Mouse (Mus musculus): Measurements from ENCODE around the gene Wdfy2. TPM values are rescaled to one million over a fixed set of nuclear protein-coding genes. Genes with fewer than 3 reads are reported as not detected.
A peak's percentile ranks its signal among the peaks of the same experiment; 100 is the strongest.

Wdfy2 gene
- polyA plus RNA-seq, 1 experiment from 2014 or later = 15.5 TPM

DNA sequence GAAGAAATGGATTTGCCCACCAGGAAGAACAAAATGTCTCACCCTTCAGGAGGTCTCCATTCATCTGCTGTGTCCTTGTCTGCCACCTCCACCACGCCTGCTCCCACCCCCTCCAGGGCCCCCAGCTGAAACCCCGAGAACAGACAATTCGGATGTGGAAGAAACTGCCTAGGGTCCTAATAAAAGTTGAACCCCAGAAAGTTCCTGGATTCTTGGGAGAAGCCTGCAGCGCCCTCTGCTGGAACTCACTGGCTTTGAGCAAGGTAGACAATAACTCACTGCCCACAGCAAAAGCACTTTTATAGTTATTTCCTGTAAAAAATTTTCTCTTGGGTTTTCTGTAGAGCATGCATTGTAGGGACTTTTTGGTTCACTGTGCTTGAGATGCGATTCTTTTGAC lies 137.6 kb downstream of the Wdfy2 start:
- no peaks in the 10 kb centered on the region for H3K36me3 ChIP-seq (replicated peaks)
- 0 out of 2 replicates have a peak overlapping the region, but pooled peaks have one; percentile 11 for H3K27ac ChIP-seq
- WGBS = 18% methylated on average over 5 of the region's 5 CpGs
- H3K4me1 ChIP-seq = 0 out of 2 replicates have a peak, but pooled peaks cover 4% of the 10 kb centered on the region
- no peaks in the 10 kb centered on the region for H3K9me3 ChIP-seq
- DNase-seq (ENCODE audit: extremely low spot score, low spot score) = peak; percentile 68
- H3K4me3 ChIP-seq = no peak overlapping the region
- H3K27me3 ChIP-seq (ENCODE audit: poor library complexity, severe bottlenecking) = no peaks in the 10 kb centered on the region

DNA sequence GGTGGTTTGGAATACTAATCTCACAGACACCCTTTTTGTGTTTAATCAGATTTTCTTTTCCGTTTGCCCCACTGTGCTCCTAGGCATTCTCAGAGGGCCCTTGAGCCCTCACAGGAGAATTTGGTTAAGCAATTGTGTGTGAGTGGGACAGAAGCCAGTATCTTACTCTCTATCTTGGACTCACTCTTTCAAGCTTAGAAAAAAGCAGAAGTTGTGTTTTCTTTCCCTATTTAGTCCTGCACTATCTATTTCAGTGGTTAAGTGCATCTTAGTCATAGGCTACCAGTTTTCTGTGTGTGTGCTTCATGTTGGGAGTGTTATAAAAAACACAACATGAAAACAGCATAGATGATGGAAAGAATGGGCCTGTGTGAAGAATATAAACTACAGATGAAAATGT lies 142.3 kb downstream of the Wdfy2 start:
- H3K4me1 ChIP-seq = 0 out of 2 replicates have a peak, but pooled peaks cover 1% of the 10 kb centered on the region
- DNase-seq (ENCODE audit: extremely low spot score, low spot score) = no peak
- 79% methylated on average over 1 of the region's 1 CpGs for WGBS
- H3K27ac ChIP-seq = no peak overlapping the region
- H3K4me3 ChIP-seq = no peak overlapping the region
- no peaks in the 10 kb centered on the region for H3K36me3 ChIP-seq (replicated peaks)
- H3K9me3 ChIP-seq = no peaks in the 10 kb centered on the region
- no peaks in the 10 kb centered on the region for H3K27me3 ChIP-seq (ENCODE audit: poor library complexity, severe bottlenecking)

- WGBS = 70% methylated on average over 1 of the region's 1 CpGs
- H3K4me3 ChIP-seq = no peak within 1 kb of the TSS
- H3K36me3 ChIP-seq (replicated peaks) = no peaks in the 10 kb centered on the region
- no peaks in the 10 kb centered on the region for H3K4me1 ChIP-seq
- no peaks in the 10 kb centered on the region for H3K27me3 ChIP-seq (ENCODE audit: poor library complexity, severe bottlenecking)
- DNase-seq (ENCODE audit: extremely low spot score, low spot score) = no peak
- H3K9me3 ChIP-seq = no peaks in the 10 kb centered on the region
- H3K27ac ChIP-seq = no peak within 1 kb of the TSS
Observed at GRCm38 (mm10) chr14:62984410-62984809, 146.9 kb downstream of the Wdfy2 start, which contains the start of gene Defb48. Gene Defb48, minus strand, starts transcription at chr14:62984510.

GRCm38 (mm10) chr14:62991271-62991670 lies 153.8 kb downstream of the Wdfy2 start:
- Histone ChIP-seq H3K27me3 (ENCODE audit: poor library complexity, severe bottlenecking) (no peaks in the 10 kb centered on the region), H3K27ac (no peak overlapping the region), H3K36me3 (replicated peaks) (no peaks in the 10 kb centered on the region), H3K4me3 (no peak overlapping the region), H3K9me3 (no peaks in the 10 kb centered on the region), H3K4me1 (peaks cover 15% of the 10 kb centered on the region; the same call in 1 of the 2 replicates)
- 83% methylated on average over 3 of the region's 3 CpGs for WGBS
- no peak for DNase-seq (ENCODE audit: extremely low spot score, low spot score)

DNA sequence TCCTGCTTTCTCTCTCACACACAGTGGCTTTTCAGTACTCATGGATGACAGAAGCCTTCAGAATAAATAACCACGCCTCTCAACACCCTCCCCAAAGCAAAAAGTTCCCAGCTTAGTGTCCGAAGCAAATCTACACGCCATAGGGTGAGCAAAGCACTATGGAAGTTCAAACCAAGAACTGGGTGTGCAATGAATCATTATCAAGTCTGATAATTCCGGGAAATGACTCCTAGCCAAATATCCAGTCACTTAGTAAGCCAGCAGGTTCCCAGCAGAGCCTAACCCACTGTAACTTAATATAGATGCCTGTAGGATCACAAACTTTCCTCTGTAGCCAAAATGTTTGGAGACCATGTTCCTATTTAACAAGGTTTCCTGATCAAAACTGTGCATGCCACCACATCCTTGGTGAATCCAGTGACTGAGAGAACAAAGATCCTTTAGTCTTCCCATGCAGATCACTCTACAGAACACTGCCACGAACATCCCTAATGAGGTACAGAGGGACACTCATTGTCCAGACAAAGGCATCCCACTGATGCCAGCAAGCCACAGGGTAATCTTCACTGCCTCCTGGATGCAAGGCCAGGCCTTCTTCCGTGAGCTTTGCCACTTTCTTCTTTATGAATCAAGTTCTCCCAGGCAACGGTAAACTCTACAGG lies 154.5 kb downstream of the Wdfy2 start:
- H3K4me1 ChIP-seq = peaks cover 15% of the 10 kb centered on the region; the same call in 1 of the 2 replicates
- H3K4me3 ChIP-seq = no peak overlapping the region
- no peaks in the 10 kb centered on the region for H3K9me3 ChIP-seq
- no peaks in the 10 kb centered on the region for H3K27me3 ChIP-seq (ENCODE audit: poor library complexity, severe bottlenecking)
- 60% methylated on average over 7 of the region's 7 CpGs for WGBS
- no peak overlapping the region for H3K27ac ChIP-seq
- no peak for DNase-seq (ENCODE audit: extremely low spot score, low spot score)
- no peaks in the 10 kb centered on the region for H3K36me3 ChIP-seq (replicated peaks)

DNA sequence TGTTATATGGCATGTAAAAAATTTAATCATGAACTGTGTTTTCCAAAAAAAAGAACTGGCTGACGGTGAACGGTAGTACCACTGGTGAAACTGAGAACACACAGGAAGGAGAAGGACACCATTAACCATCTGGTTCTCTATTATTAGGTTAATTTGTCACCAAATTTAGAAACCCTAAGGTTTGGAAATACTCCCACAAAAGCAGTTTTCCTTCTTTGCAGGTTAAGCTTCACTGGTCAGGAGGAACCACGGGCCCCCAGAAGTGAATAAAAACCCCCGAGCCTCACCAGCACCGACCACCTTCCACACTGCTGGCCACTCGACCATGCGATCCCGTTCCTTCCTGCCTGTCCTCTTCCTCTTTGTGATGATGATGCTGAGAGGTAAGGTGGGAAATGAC lies 160.3 kb downstream of the Wdfy2 start, which contains the start of gene Defb47:
Gene Defb47 (plus strand): TSS at position 301 of the 400 bp plus-strand sequence.
- Histone ChIP-seq H3K4me3 (no peak within 1 kb of the TSS), H3K27me3 (ENCODE audit: poor library complexity, severe bottlenecking) (no peaks in the 10 kb centered on the region), H3K36me3 (replicated peaks) (no peaks in the 10 kb centered on the region), H3K27ac (no peak within 1 kb of the TSS), H3K4me1 (0 out of 2 replicates have a peak, but pooled peaks cover 6% of the 10 kb centered on the region), H3K9me3 (no peaks in the 10 kb centered on the region)
- 92% methylated on average over 8 of the region's 8 CpGs for WGBS
- no peak for DNase-seq (ENCODE audit: extremely low spot score, low spot score)

GRCm38 (mm10) chr14:62998977-62999376 lies 161.5 kb downstream of the Wdfy2 start:
- Histone ChIP-seq H3K4me1 (no peaks in the 10 kb centered on the region), H3K27ac (no peak overlapping the region), H3K36me3 (replicated peaks) (no peaks in the 10 kb centered on the region), H3K4me3 (no peak overlapping the region), H3K9me3 (no peaks in the 10 kb centered on the region), H3K27me3 (ENCODE audit: poor library complexity, severe bottlenecking) (no peaks in the 10 kb centered on the region)
- 87% methylated on average over 4 of the region's 4 CpGs for WGBS
- no peak for DNase-seq (ENCODE audit: extremely low spot score, low spot score)

- 93% methylated on average over 2 of the region's 2 CpGs for WGBS
- no peaks in the 10 kb centered on the region for H3K36me3 ChIP-seq (replicated peaks)
- no peak overlapping the region for H3K27ac ChIP-seq
- no peaks in the 10 kb centered on the region for H3K9me3 ChIP-seq
- H3K4me1 ChIP-seq = no peaks in the 10 kb centered on the region
- H3K4me3 ChIP-seq = no peak overlapping the region
- H3K27me3 ChIP-seq (ENCODE audit: poor library complexity, severe bottlenecking) = no peaks in the 10 kb centered on the region
- DNase-seq (ENCODE audit: extremely low spot score, low spot score) = no peak
Observed at GRCm38 (mm10) chr14:63002588-63002987, 165.1 kb downstream of the Wdfy2 start.

Small RNAs within 50 kb of the gene (microRNA-seq; reads per million reads assigned to microRNA genes)
- gene Mir6541 = not detected
- gene Mir8098 = 3.6 reads per million, percentile 5 among the genes with 10 or more reads in this experiment

Other genes starting within 250 kb of the Wdfy2 start
- not detected in 2 replicates for gene Serpine3, start 174.0 kb upstream of the Wdfy2 start, polyA plus RNA-seq (2016; fragmentation: Nextera tagmentation; extraction: Ambion mirVana)
- 23.5 and 23.9 TPM in 2 replicates for gene Ints6, start 76.5 kb upstream of the Wdfy2 start, polyA plus RNA-seq (2016; fragmentation: Nextera tagmentation; extraction: Ambion mirVana)
- not detected in 2 replicates for gene Defb48, start 146.8 kb downstream of the Wdfy2 start, polyA plus RNA-seq (2016; fragmentation: Nextera tagmentation; extraction: Ambion mirVana)
- gene Defb47, start 160.4 kb downstream of the Wdfy2 start, polyA plus RNA-seq (2016; fragmentation: Nextera tagmentation; extraction: Ambion mirVana) = not detected in 2 replicates
- not detected in 2 replicates for gene Defb43, start 174.1 kb downstream of the Wdfy2 start, polyA plus RNA-seq (2016; fragmentation: Nextera tagmentation; extraction: Ambion mirVana)
- not detected in 2 replicates for gene Defb42, start 209.3 kb downstream of the Wdfy2 start, polyA plus RNA-seq (2016; fragmentation: Nextera tagmentation; extraction: Ambion mirVana)
- gene Defb30, start 212.3 kb downstream of the Wdfy2 start, polyA plus RNA-seq (2016; fragmentation: Nextera tagmentation; extraction: Ambion mirVana) = not detected in 2 replicates

Data from forebrain, embryonic 10.5 days (tissue).